Mouse (Mus musculus) MEL (cell line): ENCODE measurements around the gene Ciart. TPM values are rescaled to one million over a fixed set of nuclear protein-coding genes. Genes with fewer than 3 reads are reported as not detected.
A peak's percentile ranks its signal among the peaks of the same experiment; 100 is the strongest.

ENCODE experiments used
- DNase-seq: peaks from one replicate; pipeline ENCODE4 v3.0.0; 2011; ENCODE audit warnings: low read depth, low spot score
- H3K27ac ChIP-seq: 2 replicates; pipeline ENCODE4 v1.5.1; 2012; ENCODE audit warnings: low read depth, mild to moderate bottlenecking, control low read depth, low read length, moderate library complexity; ENCODE audit not compliant: control insufficient read depth
- H3K27me3 ChIP-seq, 2 experiments: fragments of 150-350 bp in 1 of 2; sonication (generic) in 1 of 2; 2 replicates each; pipeline ENCODE4 v1.6.1; 2012; ENCODE audit warnings: low read length in 2 of 2, mild to moderate bottlenecking in 2 of 2, improper control_type of control experiment in 1 of 2, moderate library complexity in 1 of 2; ENCODE audit not compliant: insufficient read depth in 2 of 2, control insufficient read depth in 1 of 2
- H3K36me3 ChIP-seq, 2 experiments: 2 replicates each; pipeline ENCODE4 v1.6.1; 2012 to 2014; ENCODE audit warnings: low read length in 2 of 2, improper control_type of control experiment in 1 of 2, inconsistent platforms in 1 of 2, mild to moderate bottlenecking in 1 of 2; ENCODE audit not compliant: insufficient read depth in 2 of 2, control insufficient read depth in 1 of 2
- H3K4me1 ChIP-seq, 2 experiments: fragments of 150-350 bp in 1 of 2; sonication (generic) in 1 of 2; 2 replicates each; pipeline ENCODE4 v1.6.1; 2012; ENCODE audit warnings: low read length in 2 of 2, improper control_type of control experiment in 1 of 2, mild to moderate bottlenecking in 1 of 2; ENCODE audit not compliant: insufficient read depth in 2 of 2, control insufficient read depth in 1 of 2
- H3K4me3 ChIP-seq, 2 experiments: fragments of 150-350 bp in 1 of 2; sonication (generic) in 1 of 2; 2 replicates each; pipeline ENCODE4 v1.5.1; 2012; ENCODE audit warnings: low read depth in 2 of 2, low read length in 2 of 2, mild to moderate bottlenecking in 2 of 2, moderate library complexity in 2 of 2, control low read depth in 1 of 2, improper control_type of control experiment in 1 of 2; ENCODE audit not compliant: control insufficient read depth in 1 of 2, insufficient read depth in 1 of 2
- H3K79me2 ChIP-seq: 2 replicates; pipeline ENCODE4 v1.6.1; 2012; ENCODE audit warnings: mild to moderate bottlenecking, low read length, moderate library complexity; ENCODE audit not compliant: control insufficient read depth, poor library complexity, insufficient read depth
- H3K9ac ChIP-seq: 2 replicates; pipeline ENCODE4 v1.6.1; 2012; ENCODE audit warnings: low read depth, mild to moderate bottlenecking, control low read depth, low read length, moderate library complexity; ENCODE audit not compliant: control insufficient read depth, poor library complexity, severe bottlenecking
- H3K9me3 ChIP-seq: fragments of 150-350 bp; sonication (generic); replicated peaks from 2 replicates; pipeline ENCODE4 v1.6.1; 2012; ENCODE audit warnings: mild to moderate bottlenecking, low read length, improper control_type of control experiment, moderate library complexity; ENCODE audit not compliant: insufficient read depth
- BHLHE40 ChIP-seq: IDR thresholded peaks from 2 replicates; pipeline ENCODE4 v1.6.1; 2012; ENCODE audit warnings: low read depth, mild to moderate bottlenecking, inconsistent platforms, low read length, improper control_type of control experiment, borderline replicate concordance
- CTCF ChIP-seq, 3 experiments: IDR thresholded peaks in 2 of 3; conservative IDR thresholded peaks in 1 of 3; 2 replicates each; pipeline ENCODE4 v1.5.1; 2011 to 2012; ENCODE audit warnings: low read length in 3 of 3, low read depth in 2 of 3, mild to moderate bottlenecking in 2 of 3, improper control_type of control experiment in 1 of 3, inconsistent platforms in 1 of 3, mixed read lengths in 1 of 3, moderate library complexity in 1 of 3; ENCODE audit not compliant: control insufficient read depth in 1 of 3, insufficient read depth in 1 of 3, poor library complexity in 1 of 3, severe bottlenecking in 1 of 3
- E2F4 ChIP-seq: IDR thresholded peaks from 2 replicates; pipeline ENCODE4 v1.6.1; 2011; ENCODE audit warnings: low read depth, low read length, improper control_type of control experiment, borderline replicate concordance
- EP300 ChIP-seq, 2 experiments: IDR thresholded peaks; 2 replicates each; pipeline ENCODE4 v1.6.1; 2011; ENCODE audit warnings: improper control_type of control experiment in 2 of 2, low read length in 2 of 2, low read depth in 1 of 2, mild to moderate bottlenecking in 1 of 2
- ETS1 ChIP-seq: IDR thresholded peaks from 2 replicates; pipeline ENCODE4 v1.6.1; 2012; ENCODE audit warnings: low read depth, mild to moderate bottlenecking, inconsistent platforms, low read length, improper control_type of control experiment, moderate library complexity
- GATA1 ChIP-seq: IDR thresholded peaks from 2 replicates; pipeline ENCODE4 v1.6.1; 2011; ENCODE audit warnings: low read depth, low read length, improper control_type of control experiment
- KAT2A ChIP-seq: conservative IDR thresholded peaks from 2 replicates; pipeline ENCODE4 v1.6.1; 2012; ENCODE audit warnings: low read depth, low read length, improper control_type of control experiment, inconsistent platforms
- MAFK ChIP-seq: IDR thresholded peaks from 2 replicates; pipeline ENCODE4 v1.6.1; 2011; ENCODE audit warnings: low read depth, mild to moderate bottlenecking, low read length, improper control_type of control experiment, borderline replicate concordance
- MAZ ChIP-seq: IDR thresholded peaks from 2 replicates; pipeline ENCODE4 v1.6.1; 2012; ENCODE audit warnings: low read depth, mild to moderate bottlenecking, inconsistent platforms, low read length, improper control_type of control experiment
- MEF2A ChIP-seq: IDR thresholded peaks from 2 replicates; pipeline ENCODE4 v1.6.1; 2014; ENCODE audit warnings: low read depth, mild to moderate bottlenecking, inconsistent platforms, low read length, improper control_type of control experiment; ENCODE audit not compliant: poor library complexity, insufficient replicate concordance, severe bottlenecking; ENCODE audit errors: extremely low read depth
- MXI1 ChIP-seq: IDR thresholded peaks from 2 replicates; pipeline ENCODE4 v1.6.1; 2011; ENCODE audit warnings: mild to moderate bottlenecking, low read depth, low read length, improper control_type of control experiment
- MYB ChIP-seq: IDR thresholded peaks from 2 replicates; pipeline ENCODE4 v1.6.1; 2011; ENCODE audit warnings: mild to moderate bottlenecking, low read depth, low read length, improper control_type of control experiment
- MYC ChIP-seq: IDR thresholded peaks from 2 replicates; pipeline ENCODE4 v1.6.1; 2011; ENCODE audit warnings: low read depth, mild to moderate bottlenecking, low read length, improper control_type of control experiment, moderate library complexity
- POLR2A ChIP-seq, 2 experiments: IDR thresholded peaks; 2 replicates each; pipeline ENCODE4 v1.6.1; 2011 to 2012; ENCODE audit warnings: low read length in 2 of 2, mild to moderate bottlenecking in 2 of 2, control low read depth in 1 of 2, improper control_type of control experiment in 1 of 2, low read depth in 1 of 2, moderate library complexity in 1 of 2; ENCODE audit not compliant: control insufficient read depth in 1 of 2, insufficient read depth in 1 of 2, poor library complexity in 1 of 2
- RAD21 ChIP-seq: IDR thresholded peaks from 2 replicates; pipeline ENCODE4 v1.6.1; 2011; ENCODE audit warnings: mild to moderate bottlenecking, low read depth, low read length, improper control_type of control experiment
- RCOR1 ChIP-seq: IDR thresholded peaks from 2 replicates; pipeline ENCODE4 v1.6.1; 2012; ENCODE audit warnings: low read depth, mild to moderate bottlenecking, inconsistent platforms, low read length, improper control_type of control experiment
- SMC3 ChIP-seq: IDR thresholded peaks from 2 replicates; pipeline ENCODE4 v1.6.1; 2011; ENCODE audit warnings: low read depth, low read length, improper control_type of control experiment
- TAL1 ChIP-seq: IDR thresholded peaks from 2 replicates; pipeline ENCODE4 v1.6.1; 2012; ENCODE audit warnings: mild to moderate bottlenecking, inconsistent platforms, low read length, moderate library complexity, mixed read lengths
- TCF12 ChIP-seq: IDR thresholded peaks from 2 replicates; pipeline ENCODE4 v1.6.1; 2014; ENCODE audit warnings: low read depth, mild to moderate bottlenecking, inconsistent platforms, low read length, improper control_type of control experiment, moderate library complexity
- UBTF ChIP-seq: IDR thresholded peaks from 2 replicates; pipeline ENCODE4 v1.6.1; 2012; ENCODE audit warnings: low read depth, mild to moderate bottlenecking, inconsistent platforms, low read length, improper control_type of control experiment, moderate library complexity, borderline replicate concordance; ENCODE audit not compliant: insufficient read depth
- USF1 ChIP-seq: IDR thresholded peaks from 2 replicates; pipeline ENCODE4 v1.6.1; 2014; ENCODE audit warnings: low read depth, mild to moderate bottlenecking, inconsistent platforms, low read length, improper control_type of control experiment, moderate library complexity
- USF2 ChIP-seq, 2 experiments: IDR thresholded peaks; 2 replicates each; pipeline ENCODE4 v1.6.1; 2011 to 2012; ENCODE audit warnings: improper control_type of control experiment in 2 of 2, low read length in 2 of 2, borderline replicate concordance in 1 of 2, inconsistent platforms in 1 of 2, low read depth in 1 of 2, mild to moderate bottlenecking in 1 of 2; ENCODE audit not compliant: insufficient read depth in 1 of 2
- ZC3H11A ChIP-seq: IDR thresholded peaks from 2 replicates; pipeline ENCODE4 v1.6.1; 2012; ENCODE audit warnings: low read depth, mild to moderate bottlenecking, inconsistent platforms, low read length, improper control_type of control experiment
- ZKSCAN1 ChIP-seq: IDR thresholded peaks from 2 replicates; pipeline ENCODE4 v1.6.1; 2012; ENCODE audit warnings: low read depth, mild to moderate bottlenecking, inconsistent platforms, low read length, improper control_type of control experiment, moderate library complexity
- ZMIZ1 ChIP-seq: IDR thresholded peaks from 2 replicates; pipeline ENCODE4 v1.6.1; 2012; ENCODE audit warnings: low read depth, mild to moderate bottlenecking, inconsistent platforms, low read length, improper control_type of control experiment, moderate library complexity
- ZNF384 ChIP-seq: IDR thresholded peaks from 2 replicates; pipeline ENCODE4 v1.6.1; 2012; ENCODE audit warnings: low read depth, mild to moderate bottlenecking, inconsistent platforms, low read length, improper control_type of control experiment
- polyA plus RNA-seq, 2 experiments: library from polyadenylated mRNA; stranded (reverse) in 1 of 2; unstranded in 1 of 2; fragments of >175 nt in 1 of 2; fragments of >200 nt in 1 of 2; gene quantifications; 2 replicates each; pipeline versions ENCODE4 v1.2.1 to v1.2.4; 2012; ENCODE audit warnings: low replicate concordance in 2 of 2, low read depth in 1 of 2; ENCODE audit not compliant: insufficient read length in 2 of 2, insufficient read depth in 1 of 2, missing spikeins in 1 of 2
- total RNA-seq: library from RNA; depleted of rRNA; stranded (reverse); fragments of 300-350 nt; gene quantifications from 2 replicates; pipeline ENCODE4 v1.2.3, GENCODE M21; 2012

The Ciart gene
- total and polyA plus RNA-seq, 3 experiments, result 4.9 to 23.8 TPM; not detected in 1

DNA sequence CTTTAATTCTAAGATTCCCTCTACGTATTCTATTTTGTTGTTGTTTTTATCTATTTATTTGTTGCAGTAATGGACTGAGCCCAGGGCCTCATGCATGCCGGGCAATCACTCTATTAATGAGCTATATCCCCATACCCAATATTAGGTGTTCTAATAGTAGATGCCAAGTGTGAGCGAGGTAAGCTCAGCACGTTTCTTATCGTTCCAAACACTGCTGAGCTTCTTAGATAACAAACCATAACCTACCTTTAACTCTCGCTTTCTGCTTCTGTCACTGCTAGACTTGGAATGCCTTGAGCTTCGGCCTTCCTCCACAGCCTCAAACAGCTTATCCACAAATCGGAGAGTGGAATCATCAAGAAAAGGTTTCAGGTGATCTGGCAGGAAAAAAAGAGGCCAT lies 30.7 kb downstream of the Ciart start:
- H3K27ac ChIP-seq, result no peak overlapping the region

DNA sequence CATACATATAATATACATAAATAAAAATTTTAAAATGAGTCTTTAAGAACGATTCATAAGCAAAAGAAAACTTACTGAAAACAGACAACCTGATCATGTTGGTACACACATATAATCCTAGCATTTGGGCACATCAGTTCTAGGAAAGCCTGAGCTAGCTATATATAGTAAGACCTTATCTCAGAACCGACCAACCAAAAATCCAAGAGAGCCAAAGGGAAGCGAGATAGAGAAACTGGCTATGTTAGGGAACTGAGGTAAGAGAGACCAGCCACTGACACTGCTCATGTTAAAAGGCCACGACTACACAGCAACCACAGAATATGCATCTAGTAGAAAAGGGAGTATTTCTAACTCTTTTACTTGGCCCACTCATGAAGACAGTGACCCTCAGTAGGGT lies 31.4 kb downstream of the Ciart start:
- Histone ChIP-seq H3K27me3 (no peaks in the 10 kb centered on the region), H3K9ac (no peak overlapping the region), H3K27ac (no peak overlapping the region), H3K79me2 (peaks cover 26% of the 10 kb centered on the region), H3K4me1 (peaks cover 13 to 18% of the 10 kb centered on the region in 2 experiments; a peak in 3 of 4 replicates), H3K36me3 (peaks cover 47 to 74% of the 10 kb centered on the region in 2 experiments), H3K4me3 (no peak overlapping the region), H3K9me3 (no peaks in the 10 kb centered on the region)
- TF ChIP-seq ZNF384, result no peak
- no peak for TF ChIP-seq KAT2A
- TF ChIP-seq UBTF, result no peak
- TF ChIP-seq MYB, result no peak
- TF ChIP-seq USF2 (IDR thresholded peaks at IDR 0.05; ENCODE audit: borderline replicate concordance in 1 of 2, insufficient read depth in 1 of 2, low read depth in 1 of 2, low read length in 2 of 2), result no peak
- no peak for TF ChIP-seq CTCF (IDR thresholded peaks at IDR 0.05 in 2 of 3, conservative IDR thresholded peaks at IDR 0.05 in 1 of 3; ENCODE audit: control insufficient read depth in 1 of 3, insufficient read depth in 1 of 3, low read depth in 2 of 3, low read length in 3 of 3, poor library complexity in 1 of 3, severe bottlenecking in 1 of 3)
- TF ChIP-seq ETS1, result no peak
- TF ChIP-seq MAFK, result no peak
- TF ChIP-seq ZC3H11A, result no peak
- TF ChIP-seq RAD21, result no peak
- no peak for TF ChIP-seq MYC
- TF ChIP-seq MXI1, result 0 out of 2 replicates have a peak, but pooled peaks have one; percentile 25
- no peak for TF ChIP-seq POLR2A (IDR thresholded peaks at IDR 0.05; ENCODE audit: control insufficient read depth in 1 of 2, insufficient read depth in 1 of 2, low read depth in 1 of 2, low read length in 2 of 2, poor library complexity in 1 of 2)
- TF ChIP-seq TCF12, result 0 out of 2 replicates have a peak, but pooled peaks have one; percentile 9
- TF ChIP-seq ZKSCAN1, result no peak
- TF ChIP-seq SMC3, result no peak
- TF ChIP-seq GATA1, result no peak
- no peak for TF ChIP-seq E2F4
- peak; percentile 71; the same call in 1 of the 2 replicates for TF ChIP-seq MEF2A
- no peak for TF ChIP-seq TAL1
- 0 out of 2 replicates have a peak, but pooled peaks have one; percentile 17 for TF ChIP-seq RCOR1
- TF ChIP-seq ZMIZ1, result no peak
- TF ChIP-seq BHLHE40, result no peak
- TF ChIP-seq USF1, result no peak
- no peak for DNase-seq

More for the DNA sequence above, 30.7 kb downstream of the Ciart start:
- H3K36me3 ChIP-seq, result peaks cover 47 to 67% of the 10 kb centered on the region in 2 experiments
- H3K9me3 ChIP-seq, result no peaks in the 10 kb centered on the region
- no peak overlapping the region for H3K9ac ChIP-seq
- TF ChIP-seq GATA1 (peak; percentile 89), EP300 (IDR thresholded peaks at IDR 0.05; ENCODE audit: low read depth in 1 of 2, low read length in 2 of 2) (no peak), MAZ (no peak), TAL1 (peak; percentile 71)
- no peaks in the 10 kb centered on the region for H3K27me3 ChIP-seq
- no peak for DNase-seq
- H3K4me3 ChIP-seq, result no peak overlapping the region
- H3K4me1 ChIP-seq, result peaks cover 13 to 18% of the 10 kb centered on the region in 2 experiments; a peak in 3 of 4 replicates
- H3K79me2 ChIP-seq, result peaks cover 27% of the 10 kb centered on the region
